Mouse (Mus musculus): Measurements from ENCODE around the gene Olfr775. TPM values are rescaled to one million over a fixed set of nuclear protein-coding genes. Genes with fewer than 3 reads are reported as not detected.

The Olfr775 gene
- not detected in 2 replicates for polyA plus RNA-seq (2014; fragmentation: Nextera tagmentation; extraction: Ambion mirVana)

- no peak within 1 kb of the TSS for H3K4me3 ChIP-seq (ENCODE audit: low read depth, low read length)
- H3K36me3 ChIP-seq (ENCODE audit: control insufficient read depth, insufficient read depth, low read length) = no peaks in the 10 kb centered on the region
- H3K27me3 ChIP-seq (ENCODE audit: control insufficient read depth, insufficient read depth, low read length) = no peaks in the 10 kb centered on the region
- H3K27ac ChIP-seq (ENCODE audit: low read depth, low read length) = no peak within 1 kb of the TSS
- WGBS = 71% methylated on average over 3 of the region's 3 CpGs
- H3K4me1 ChIP-seq (ENCODE audit: control insufficient read depth, insufficient read depth, low read length) = no peaks in the 10 kb centered on the region
- ATAC-seq (ENCODE audit: insufficient read depth, low FRiP score, low TSS enrichment) = no peak
- H3K9me3 ChIP-seq (ENCODE audit: control insufficient read depth, low read length) = no peaks in the 10 kb centered on the region
- DNase-seq (ENCODE audit: low spot score) = no peak
- H3K4me2 ChIP-seq (ENCODE audit: low read depth) = no peak within 1 kb of the TSS
- H3K9ac ChIP-seq (ENCODE audit: low read length) = no peak within 1 kb of the TSS
Observed at GRCm38 (mm10) chr10:129248112-129248511, at the start of gene Olfr775. Gene Olfr775, plus strand, starts transcription at chr10:129248412.

GRCm38 (mm10) chr10:129230737-129231136, 17.5 kb upstream of the Olfr775 start:
- H3K4me2 ChIP-seq (ENCODE audit: low read depth) = no peak overlapping the region
- H3K9ac ChIP-seq (ENCODE audit: low read length) = no peak overlapping the region
- no peak overlapping the region for H3K4me3 ChIP-seq (ENCODE audit: low read depth, low read length)
- ATAC-seq (ENCODE audit: insufficient read depth, low FRiP score, low TSS enrichment) (no peak), DNase-seq (ENCODE audit: low spot score) (no peak)
- H3K27ac ChIP-seq (ENCODE audit: low read depth, low read length) = no peak overlapping the region
- H3K4me1 ChIP-seq (ENCODE audit: control insufficient read depth, insufficient read depth, low read length) = no peaks in the 10 kb centered on the region
- no peaks in the 10 kb centered on the region for H3K9me3 ChIP-seq (ENCODE audit: control insufficient read depth, low read length)
- 89% methylated on average over 1 of the region's 1 CpGs for WGBS
- H3K36me3 ChIP-seq (ENCODE audit: control insufficient read depth, insufficient read depth, low read length) = no peaks in the 10 kb centered on the region
- no peaks in the 10 kb centered on the region for H3K27me3 ChIP-seq (ENCODE audit: control insufficient read depth, insufficient read depth, low read length)

DNA sequence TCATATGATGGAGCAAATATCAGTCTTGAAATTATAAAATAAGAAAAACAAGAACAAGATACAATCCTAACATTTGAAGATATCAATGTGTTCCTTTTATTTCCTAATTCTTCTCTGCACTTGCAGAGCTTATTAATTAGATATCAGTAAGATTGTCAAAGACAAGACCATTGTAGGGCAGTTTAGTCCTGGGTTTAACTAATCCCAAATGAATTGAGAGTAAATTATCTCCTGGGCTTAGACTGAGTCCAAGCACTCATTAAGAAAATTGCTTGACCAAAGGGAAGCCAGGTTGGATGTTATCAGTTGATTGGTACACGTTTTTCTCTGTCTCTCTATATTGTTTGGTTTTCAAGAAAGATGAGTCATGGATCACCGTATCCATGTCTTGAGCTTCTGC, 12.3 kb upstream of the Olfr775 start, which contains the start of gene Olfr774:
Gene Olfr774 (plus strand): TSS at position 301 of the 400 bp plus-strand sequence.
- Histone ChIP-seq H3K9me3 (ENCODE audit: control insufficient read depth, low read length) (no peaks in the 10 kb centered on the region), H3K4me1 (ENCODE audit: control insufficient read depth, insufficient read depth, low read length) (no peaks in the 10 kb centered on the region), H3K4me2 (ENCODE audit: low read depth) (no peak within 1 kb of the TSS), H3K36me3 (ENCODE audit: control insufficient read depth, insufficient read depth, low read length) (no peaks in the 10 kb centered on the region), H3K9ac (ENCODE audit: low read length) (no peak within 1 kb of the TSS), H3K27me3 (ENCODE audit: control insufficient read depth, insufficient read depth, low read length) (no peaks in the 10 kb centered on the region), H3K27ac (ENCODE audit: low read depth, low read length) (no peak within 1 kb of the TSS), H3K4me3 (ENCODE audit: low read depth, low read length) (no peak within 1 kb of the TSS)
- DNase-seq (ENCODE audit: low spot score) (no peak), ATAC-seq (ENCODE audit: insufficient read depth, low FRiP score, low TSS enrichment) (no peak)
- 76% methylated on average over 2 of the region's 2 CpGs for WGBS

DNA sequence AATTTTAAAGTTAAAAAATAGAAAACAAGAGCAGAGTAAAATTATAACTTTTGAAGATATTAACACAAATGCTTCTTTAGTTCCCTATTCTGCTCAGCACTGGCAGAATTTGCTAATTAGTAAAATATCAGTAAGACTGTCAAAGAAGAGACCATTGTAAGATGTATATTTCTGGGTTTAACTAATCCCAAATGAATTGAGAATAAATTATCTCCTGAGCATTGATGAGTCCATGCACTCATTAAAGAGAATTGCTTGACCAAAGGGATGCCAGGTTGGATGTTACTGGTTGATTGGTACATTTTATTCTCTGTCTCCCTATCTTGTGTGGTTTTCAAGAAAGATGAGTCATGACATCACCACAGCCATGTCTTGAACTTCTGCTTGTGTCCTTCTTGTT, 10.6 kb downstream of the Olfr775 start, which contains the start of gene Olfr776:
Gene Olfr776 (plus strand): TSS at position 301 of the 400 bp plus-strand sequence.
- H3K27me3 ChIP-seq (ENCODE audit: control insufficient read depth, insufficient read depth, low read length) = no peaks in the 10 kb centered on the region
- no peaks in the 10 kb centered on the region for H3K9me3 ChIP-seq (ENCODE audit: control insufficient read depth, low read length)
- H3K4me3 ChIP-seq (ENCODE audit: low read depth, low read length) = no peak within 1 kb of the TSS
- H3K9ac ChIP-seq (ENCODE audit: low read length) = no peak within 1 kb of the TSS
- DNase-seq (ENCODE audit: low spot score) (no peak), ATAC-seq (ENCODE audit: insufficient read depth, low FRiP score, low TSS enrichment) (no peak)
- no peaks in the 10 kb centered on the region for H3K4me1 ChIP-seq (ENCODE audit: control insufficient read depth, insufficient read depth, low read length)
- no peak within 1 kb of the TSS for H3K4me2 ChIP-seq (ENCODE audit: low read depth)
- H3K36me3 ChIP-seq (ENCODE audit: control insufficient read depth, insufficient read depth, low read length) = no peaks in the 10 kb centered on the region
- no peak within 1 kb of the TSS for H3K27ac ChIP-seq (ENCODE audit: low read depth, low read length)

- Histone ChIP-seq H3K27me3 (ENCODE audit: control insufficient read depth, insufficient read depth, low read length) (no peaks in the 10 kb centered on the region), H3K4me2 (ENCODE audit: low read depth) (no peak within 1 kb of the TSS), H3K4me1 (ENCODE audit: control insufficient read depth, insufficient read depth, low read length) (no peaks in the 10 kb centered on the region), H3K27ac (ENCODE audit: low read depth, low read length) (no peak within 1 kb of the TSS), H3K36me3 (ENCODE audit: control insufficient read depth, insufficient read depth, low read length) (no peaks in the 10 kb centered on the region), H3K9me3 (ENCODE audit: control insufficient read depth, low read length) (no peaks in the 10 kb centered on the region), H3K4me3 (ENCODE audit: low read depth, low read length) (no peak within 1 kb of the TSS), H3K9ac (ENCODE audit: low read length) (no peak within 1 kb of the TSS)
- WGBS = 96% methylated on average over 2 of the region's 2 CpGs
- DNase-seq (ENCODE audit: low spot score) = no peak
- ATAC-seq (ENCODE audit: insufficient read depth, low FRiP score, low TSS enrichment) = no peak
Observed at GRCm38 (mm10) chr10:129271081-129271535, 22.9 kb downstream of the Olfr775 start, which contains the start of gene Olfr777. Gene Olfr777, minus strand, starts transcription at chr10:129271485.

Other genes with a start within 250 kb of the Olfr775 start
- not detected in 2 replicates for gene Olfr763, start 237.6 kb upstream of the Olfr775 start, polyA plus RNA-seq (2014; fragmentation: Nextera tagmentation; extraction: Ambion mirVana)
- gene Olfr764-ps1, start 208.5 kb upstream of the Olfr775 start, polyA plus RNA-seq (2014; fragmentation: Nextera tagmentation; extraction: Ambion mirVana) = not detected in 2 replicates
- not detected in 2 replicates for gene Olfr765, start 198.4 kb upstream of the Olfr775 start, polyA plus RNA-seq (2014; fragmentation: Nextera tagmentation; extraction: Ambion mirVana)
- gene Olfr766-ps1, start 179.4 kb upstream of the Olfr775 start, polyA plus RNA-seq (2014; fragmentation: Nextera tagmentation; extraction: Ambion mirVana) = not detected in 2 replicates
- not detected in 2 replicates for gene Olfr767, start 165.5 kb upstream of the Olfr775 start, polyA plus RNA-seq (2014; fragmentation: Nextera tagmentation; extraction: Ambion mirVana)
- gene Olfr768, start 149.0 kb upstream of the Olfr775 start, polyA plus RNA-seq (2014; fragmentation: Nextera tagmentation; extraction: Ambion mirVana) = not detected in 2 replicates
- not detected in 2 replicates for gene Olfr769, start 130.6 kb upstream of the Olfr775 start, polyA plus RNA-seq (2014; fragmentation: Nextera tagmentation; extraction: Ambion mirVana)
- gene Olfr770, start 109.4 kb upstream of the Olfr775 start, polyA plus RNA-seq (2014; fragmentation: Nextera tagmentation; extraction: Ambion mirVana) = not detected in 2 replicates
- not detected in 2 replicates for gene Olfr771, start 83.7 kb upstream of the Olfr775 start, polyA plus RNA-seq (2014; fragmentation: Nextera tagmentation; extraction: Ambion mirVana)
- not detected in 2 replicates for gene Olfr772, start 70.5 kb upstream of the Olfr775 start, polyA plus RNA-seq (2014; fragmentation: Nextera tagmentation; extraction: Ambion mirVana)
- not detected in 2 replicates for gene Olfr773, start 61.0 kb upstream of the Olfr775 start, polyA plus RNA-seq (2014; fragmentation: Nextera tagmentation; extraction: Ambion mirVana)
- not detected in 2 replicates for gene Olfr774, start 12.2 kb upstream of the Olfr775 start, polyA plus RNA-seq (2014; fragmentation: Nextera tagmentation; extraction: Ambion mirVana)
- gene Olfr776, start 10.7 kb downstream of the Olfr775 start, polyA plus RNA-seq (2014; fragmentation: Nextera tagmentation; extraction: Ambion mirVana) = not detected in 2 replicates
- gene Olfr777, start 23.1 kb downstream of the Olfr775 start, polyA plus RNA-seq (2014; fragmentation: Nextera tagmentation; extraction: Ambion mirVana) = not detected in 2 replicates
- not detected in 2 replicates for gene Olfr780, start 69.7 kb downstream of the Olfr775 start, polyA plus RNA-seq (2014; fragmentation: Nextera tagmentation; extraction: Ambion mirVana)
- gene Olfr781, start 80.4 kb downstream of the Olfr775 start, polyA plus RNA-seq (2014; fragmentation: Nextera tagmentation; extraction: Ambion mirVana) = not detected in 2 replicates
- gene Olfr782, start 100.4 kb downstream of the Olfr775 start, polyA plus RNA-seq (2014; fragmentation: Nextera tagmentation; extraction: Ambion mirVana) = not detected in 2 replicates
- 0.15 TPM in 1 of 2 replicates, not detected in the other for gene Olfr784, start 135.7 kb downstream of the Olfr775 start, polyA plus RNA-seq (2014; fragmentation: Nextera tagmentation; extraction: Ambion mirVana)
- gene Olfr785, start 157.0 kb downstream of the Olfr775 start, polyA plus RNA-seq (2014; fragmentation: Nextera tagmentation; extraction: Ambion mirVana) = not detected in 2 replicates
- gene Olfr786, start 178.9 kb downstream of the Olfr775 start, polyA plus RNA-seq (2014; fragmentation: Nextera tagmentation; extraction: Ambion mirVana) = not detected in 2 replicates
- gene Olfr787, start 213.4 kb downstream of the Olfr775 start, polyA plus RNA-seq (2014; fragmentation: Nextera tagmentation; extraction: Ambion mirVana) = not detected in 2 replicates
- gene Olfr788, start 222.6 kb downstream of the Olfr775 start, polyA plus RNA-seq (2014; fragmentation: Nextera tagmentation; extraction: Ambion mirVana) = not detected in 2 replicates
- not detected in 2 replicates for gene Olfr789, start 236.3 kb downstream of the Olfr775 start, polyA plus RNA-seq (2014; fragmentation: Nextera tagmentation; extraction: Ambion mirVana)

Measured in neural tube, embryonic 11.5 days (tissue).